Mouse (Mus musculus): ENCODE results near the gene Klhl4.

Klhl4 gene

DNA sequence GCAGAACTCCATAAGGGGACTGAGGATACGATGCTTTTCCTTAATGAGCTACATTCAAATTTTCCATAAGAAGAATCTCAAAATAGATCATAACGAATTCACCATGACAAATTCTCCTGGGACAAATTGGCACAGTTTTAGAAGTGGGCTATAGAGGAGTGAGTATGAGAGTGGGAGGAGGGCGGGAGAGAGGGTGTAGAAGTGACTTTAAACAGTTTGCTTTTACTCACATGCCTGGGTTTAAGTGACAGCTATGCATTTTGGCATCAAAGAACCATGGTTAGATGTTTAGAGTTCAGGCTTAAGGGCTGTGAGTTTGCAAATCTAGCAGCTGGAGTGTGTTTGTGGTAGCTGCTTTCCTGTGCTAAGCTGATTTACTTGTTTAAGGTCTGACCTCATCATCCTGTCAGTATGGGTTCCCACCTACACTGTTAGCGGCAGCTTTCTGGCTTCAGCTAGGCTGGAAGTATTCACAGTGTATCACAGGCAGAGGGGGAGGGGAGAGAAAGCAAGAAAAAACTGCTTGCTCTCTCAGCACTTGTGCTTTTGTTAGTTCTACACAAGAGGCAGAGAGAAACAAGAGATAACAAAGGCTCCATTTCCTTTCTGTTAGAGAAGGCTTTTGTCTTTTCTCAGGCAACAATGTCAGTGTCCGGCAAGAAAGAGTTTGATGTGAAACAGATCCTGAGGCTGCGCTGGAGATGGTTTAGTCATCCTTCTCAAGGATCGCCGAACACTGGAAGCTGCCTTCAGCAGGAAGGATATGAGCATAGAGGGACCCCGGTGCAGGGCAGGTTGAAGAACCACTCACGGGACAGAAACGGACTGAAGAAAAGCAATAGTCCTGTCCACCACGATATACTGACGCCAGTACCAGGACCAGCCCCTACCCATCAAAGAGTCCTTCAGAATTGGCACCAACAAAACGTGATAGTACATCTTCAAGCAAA, at the start of gene Klhl4:
Klhl4 (plus strand) TSS at position 552 of the 950 bp plus-strand sequence.
- DNase-seq (ENCODE audit: low spot score in 2 of 2) = peak; percentile 20 to 26

DNA sequence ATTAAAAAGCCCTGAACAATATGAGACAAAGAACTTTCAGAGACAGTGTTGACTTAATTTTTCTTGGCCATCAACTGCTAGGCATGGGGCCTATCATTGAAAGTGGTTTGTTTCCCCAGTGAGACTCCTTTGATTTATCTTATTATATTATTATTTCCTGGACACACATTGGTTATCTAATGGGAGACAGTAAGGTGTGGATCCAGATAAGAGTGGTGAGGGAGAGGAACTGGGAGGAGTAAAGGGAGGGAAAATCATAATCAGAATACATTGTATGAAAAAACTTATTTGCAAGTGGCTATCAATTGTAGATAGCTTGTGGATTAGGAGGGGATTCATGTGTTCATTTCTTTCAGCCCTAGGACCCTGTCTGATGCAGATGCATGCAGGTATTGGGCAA, 10.0 kb downstream of the Klhl4 start:
- DNase-seq (ENCODE audit: low spot score in 2 of 2) = no peak

DNA sequence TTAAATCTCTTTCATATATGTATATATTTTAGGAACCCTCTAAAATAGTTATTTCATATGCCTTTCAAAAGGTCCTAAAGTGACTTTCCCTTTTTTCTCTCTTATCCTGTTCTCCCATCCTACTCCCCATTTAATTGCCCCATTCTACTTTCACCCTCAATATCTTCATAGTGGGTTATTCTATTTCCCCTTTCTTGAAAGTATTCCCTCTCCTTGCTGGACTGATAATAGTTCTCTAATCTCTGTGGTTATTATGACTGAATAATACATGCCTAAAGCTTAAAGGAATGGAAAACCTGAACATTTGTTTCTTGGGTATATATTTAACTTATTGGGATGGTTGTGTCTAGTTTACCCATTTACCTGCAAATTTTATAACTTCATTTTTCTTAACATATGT, 12.6 kb downstream of the Klhl4 start:
- no peak for DNase-seq (ENCODE audit: low spot score in 2 of 2)

DNA sequence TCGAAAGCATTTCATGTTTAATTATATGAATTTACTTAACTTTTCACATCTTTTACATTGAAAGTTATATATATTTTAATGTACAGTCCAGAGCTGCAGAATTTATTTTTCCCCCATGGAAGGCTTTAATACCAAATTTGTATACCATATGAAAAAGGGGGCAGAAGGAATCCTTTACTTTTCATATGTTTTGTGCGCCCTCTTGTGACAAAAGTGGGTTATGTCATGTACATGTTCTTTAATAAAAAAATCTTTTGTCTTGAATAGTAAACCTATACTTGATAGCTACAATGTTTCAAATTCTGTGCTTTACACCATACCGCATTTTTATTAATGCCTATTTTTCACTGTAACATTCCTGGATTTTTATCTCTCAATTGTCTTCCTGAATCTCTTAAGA, 84.0 kb downstream of the Klhl4 start:
- no peak for DNase-seq (ENCODE audit: low spot score in 2 of 2)

DNA sequence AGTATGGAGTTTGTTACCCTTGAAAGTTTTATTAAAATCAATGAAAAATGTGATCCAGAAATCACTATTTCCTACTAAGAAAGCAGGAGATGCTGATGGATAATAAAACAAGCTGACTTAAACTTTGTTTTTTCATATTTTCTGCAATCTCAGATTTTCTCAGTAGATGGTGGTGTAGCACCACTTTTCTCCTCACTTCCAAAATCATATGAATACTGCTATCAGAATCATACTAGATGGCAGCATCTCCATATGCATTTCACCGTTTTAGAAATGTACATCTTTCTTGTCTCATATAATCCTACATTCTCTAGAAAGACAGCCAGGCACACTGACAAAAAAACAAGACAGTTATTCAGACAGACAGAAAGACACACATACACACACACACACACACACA, 108.2 kb downstream of the Klhl4 start:
- DNase-seq (ENCODE audit: low spot score in 2 of 2) = no peak
